Mouse (Mus musculus) heart, postnatal 0 days (tissue): Measurements from ENCODE around the gene Hdac11.

Experiments used
- CTCF ChIP-seq: IDR thresholded peaks from 2 replicates; pipeline ENCODE4 v1.5.1; 2016; ENCODE audit warnings: antibody characterized with exemption, control low read depth, low read depth
- EP300 ChIP-seq: IDR thresholded peaks from 2 replicates; pipeline ENCODE4 v1.6.1; 2016; ENCODE audit warnings: antibody characterized with exemption, low read depth

GRCm38 (mm10) chr6:91186161-91186931 lies 29.9 kb downstream of the Hdac11 start:
- TF ChIP-seq CTCF = peak; percentile 44
- no peak for TF ChIP-seq EP300
